Mouse (Mus musculus) MEL (cell line): ENCODE results near the gene Ubox5. TPM values are rescaled to one million over a fixed set of nuclear protein-coding genes. Genes with fewer than 3 reads are reported as not detected.
A peak's percentile ranks its signal among the peaks of the same experiment; 100 is the strongest.

Experiments
- DNase-seq: peaks from one replicate; pipeline ENCODE4 v3.0.0; 2011; ENCODE audit warnings: low read depth, low spot score
- H3K27ac ChIP-seq: 2 replicates; pipeline ENCODE4 v1.5.1; 2012; ENCODE audit warnings: low read depth, mild to moderate bottlenecking, control low read depth, low read length, moderate library complexity; ENCODE audit not compliant: control insufficient read depth
- H3K27me3 ChIP-seq, 2 experiments: fragments of 150-350 bp in 1 of 2; sonication (generic) in 1 of 2; 2 replicates each; pipeline ENCODE4 v1.6.1; 2012; ENCODE audit warnings: low read length in 2 of 2, mild to moderate bottlenecking in 2 of 2, improper control_type of control experiment in 1 of 2, moderate library complexity in 1 of 2; ENCODE audit not compliant: insufficient read depth in 2 of 2, control insufficient read depth in 1 of 2
- H3K36me3 ChIP-seq, 2 experiments: 2 replicates each; pipeline ENCODE4 v1.6.1; 2012 to 2014; ENCODE audit warnings: low read length in 2 of 2, improper control_type of control experiment in 1 of 2, inconsistent platforms in 1 of 2, mild to moderate bottlenecking in 1 of 2; ENCODE audit not compliant: insufficient read depth in 2 of 2, control insufficient read depth in 1 of 2
- H3K4me1 ChIP-seq, 2 experiments: fragments of 150-350 bp in 1 of 2; sonication (generic) in 1 of 2; 2 replicates each; pipeline ENCODE4 v1.6.1; 2012; ENCODE audit warnings: low read length in 2 of 2, improper control_type of control experiment in 1 of 2, mild to moderate bottlenecking in 1 of 2; ENCODE audit not compliant: insufficient read depth in 2 of 2, control insufficient read depth in 1 of 2
- H3K4me3 ChIP-seq, 2 experiments: fragments of 150-350 bp in 1 of 2; sonication (generic) in 1 of 2; 2 replicates each; pipeline ENCODE4 v1.5.1; 2012; ENCODE audit warnings: low read depth in 2 of 2, low read length in 2 of 2, mild to moderate bottlenecking in 2 of 2, moderate library complexity in 2 of 2, control low read depth in 1 of 2, improper control_type of control experiment in 1 of 2; ENCODE audit not compliant: control insufficient read depth in 1 of 2, insufficient read depth in 1 of 2
- H3K79me2 ChIP-seq: 2 replicates; pipeline ENCODE4 v1.6.1; 2012; ENCODE audit warnings: mild to moderate bottlenecking, low read length, moderate library complexity; ENCODE audit not compliant: control insufficient read depth, poor library complexity, insufficient read depth
- H3K9ac ChIP-seq: 2 replicates; pipeline ENCODE4 v1.6.1; 2012; ENCODE audit warnings: low read depth, mild to moderate bottlenecking, control low read depth, low read length, moderate library complexity; ENCODE audit not compliant: control insufficient read depth, poor library complexity, severe bottlenecking
- H3K9me3 ChIP-seq: fragments of 150-350 bp; sonication (generic); replicated peaks from 2 replicates; pipeline ENCODE4 v1.6.1; 2012; ENCODE audit warnings: mild to moderate bottlenecking, low read length, improper control_type of control experiment, moderate library complexity; ENCODE audit not compliant: insufficient read depth
- BHLHE40 ChIP-seq: IDR thresholded peaks from 2 replicates; pipeline ENCODE4 v1.6.1; 2012; ENCODE audit warnings: low read depth, mild to moderate bottlenecking, inconsistent platforms, low read length, improper control_type of control experiment, borderline replicate concordance
- CHD2 ChIP-seq: IDR thresholded peaks from 2 replicates; pipeline ENCODE4 v1.6.1; 2011; ENCODE audit warnings: low read length, improper control_type of control experiment
- CTCF ChIP-seq, 3 experiments: IDR thresholded peaks in 2 of 3; conservative IDR thresholded peaks in 1 of 3; 2 replicates each; pipeline ENCODE4 v1.5.1; 2011 to 2012; ENCODE audit warnings: low read length in 3 of 3, low read depth in 2 of 3, mild to moderate bottlenecking in 2 of 3, improper control_type of control experiment in 1 of 3, inconsistent platforms in 1 of 3, mixed read lengths in 1 of 3, moderate library complexity in 1 of 3; ENCODE audit not compliant: control insufficient read depth in 1 of 3, insufficient read depth in 1 of 3, poor library complexity in 1 of 3, severe bottlenecking in 1 of 3
- E2F4 ChIP-seq: IDR thresholded peaks from 2 replicates; pipeline ENCODE4 v1.6.1; 2011; ENCODE audit warnings: low read depth, low read length, improper control_type of control experiment, borderline replicate concordance
- ELF1 ChIP-seq: IDR thresholded peaks from 2 replicates; pipeline ENCODE4 v1.6.1; 2014; ENCODE audit warnings: low read depth, mild to moderate bottlenecking, inconsistent platforms, low read length, improper control_type of control experiment, moderate library complexity
- EP300 ChIP-seq, 2 experiments: IDR thresholded peaks; 2 replicates each; pipeline ENCODE4 v1.6.1; 2011; ENCODE audit warnings: improper control_type of control experiment in 2 of 2, low read length in 2 of 2, low read depth in 1 of 2, mild to moderate bottlenecking in 1 of 2
- ETS1 ChIP-seq: IDR thresholded peaks from 2 replicates; pipeline ENCODE4 v1.6.1; 2012; ENCODE audit warnings: low read depth, mild to moderate bottlenecking, inconsistent platforms, low read length, improper control_type of control experiment, moderate library complexity
- GABPA ChIP-seq: IDR thresholded peaks from 2 replicates; pipeline ENCODE4 v1.6.1; 2012; ENCODE audit warnings: low read depth, mild to moderate bottlenecking, inconsistent platforms, low read length, improper control_type of control experiment, moderate library complexity
- GATA1 ChIP-seq: IDR thresholded peaks from 2 replicates; pipeline ENCODE4 v1.6.1; 2011; ENCODE audit warnings: low read depth, low read length, improper control_type of control experiment
- JUND ChIP-seq: IDR thresholded peaks from 2 replicates; pipeline ENCODE4 v1.6.1; 2011; ENCODE audit warnings: low read depth, mild to moderate bottlenecking, improper control_type of control experiment, low read length
- MAZ ChIP-seq: IDR thresholded peaks from 2 replicates; pipeline ENCODE4 v1.6.1; 2012; ENCODE audit warnings: low read depth, mild to moderate bottlenecking, inconsistent platforms, low read length, improper control_type of control experiment
- MEF2A ChIP-seq: IDR thresholded peaks from 2 replicates; pipeline ENCODE4 v1.6.1; 2014; ENCODE audit warnings: low read depth, mild to moderate bottlenecking, inconsistent platforms, low read length, improper control_type of control experiment; ENCODE audit not compliant: poor library complexity, insufficient replicate concordance, severe bottlenecking; ENCODE audit errors: extremely low read depth
- MYC ChIP-seq: IDR thresholded peaks from 2 replicates; pipeline ENCODE4 v1.6.1; 2011; ENCODE audit warnings: low read depth, mild to moderate bottlenecking, low read length, improper control_type of control experiment, moderate library complexity
- NELFE ChIP-seq: IDR thresholded peaks from 2 replicates; pipeline ENCODE4 v1.6.1; 2011; ENCODE audit warnings: low read depth, low read length, improper control_type of control experiment
- POLR2AphosphoS5 ChIP-seq: IDR thresholded peaks from 2 replicates; pipeline ENCODE4 v1.6.1; 2012; ENCODE audit warnings: low read depth, borderline replicate concordance, mild to moderate bottlenecking, inconsistent platforms, low read length, moderate library complexity, mixed read lengths
- RAD21 ChIP-seq: IDR thresholded peaks from 2 replicates; pipeline ENCODE4 v1.6.1; 2011; ENCODE audit warnings: mild to moderate bottlenecking, low read depth, low read length, improper control_type of control experiment
- SIN3A ChIP-seq: IDR thresholded peaks from 2 replicates; pipeline ENCODE4 v1.6.1; 2012; ENCODE audit warnings: low read length, improper control_type of control experiment, inconsistent platforms
- SMC3 ChIP-seq: IDR thresholded peaks from 2 replicates; pipeline ENCODE4 v1.6.1; 2011; ENCODE audit warnings: low read depth, low read length, improper control_type of control experiment
- TAL1 ChIP-seq: IDR thresholded peaks from 2 replicates; pipeline ENCODE4 v1.6.1; 2012; ENCODE audit warnings: mild to moderate bottlenecking, inconsistent platforms, low read length, moderate library complexity, mixed read lengths
- TCF12 ChIP-seq: IDR thresholded peaks from 2 replicates; pipeline ENCODE4 v1.6.1; 2014; ENCODE audit warnings: low read depth, mild to moderate bottlenecking, inconsistent platforms, low read length, improper control_type of control experiment, moderate library complexity
- USF1 ChIP-seq: IDR thresholded peaks from 2 replicates; pipeline ENCODE4 v1.6.1; 2014; ENCODE audit warnings: low read depth, mild to moderate bottlenecking, inconsistent platforms, low read length, improper control_type of control experiment, moderate library complexity
- USF2 ChIP-seq, 2 experiments: IDR thresholded peaks; 2 replicates each; pipeline ENCODE4 v1.6.1; 2011 to 2012; ENCODE audit warnings: improper control_type of control experiment in 2 of 2, low read length in 2 of 2, borderline replicate concordance in 1 of 2, inconsistent platforms in 1 of 2, low read depth in 1 of 2, mild to moderate bottlenecking in 1 of 2; ENCODE audit not compliant: insufficient read depth in 1 of 2
- ZC3H11A ChIP-seq: IDR thresholded peaks from 2 replicates; pipeline ENCODE4 v1.6.1; 2012; ENCODE audit warnings: low read depth, mild to moderate bottlenecking, inconsistent platforms, low read length, improper control_type of control experiment
- polyA plus RNA-seq, 2 experiments: library from polyadenylated mRNA; stranded (reverse) in 1 of 2; unstranded in 1 of 2; fragments of >175 nt in 1 of 2; fragments of >200 nt in 1 of 2; gene quantifications; 2 replicates each; pipeline versions ENCODE4 v1.2.1 to v1.2.4; 2012; ENCODE audit warnings: low replicate concordance in 2 of 2, low read depth in 1 of 2; ENCODE audit not compliant: insufficient read length in 2 of 2, insufficient read depth in 1 of 2, missing spikeins in 1 of 2
- total RNA-seq: library from RNA; depleted of rRNA; stranded (reverse); fragments of 300-350 nt; gene quantifications from 2 replicates; pipeline ENCODE4 v1.2.3, GENCODE M21; 2012

Ubox5 gene
- total and polyA plus RNA-seq, 3 experiments: 5.4 to 11.2 TPM; not detected in 1

DNA sequence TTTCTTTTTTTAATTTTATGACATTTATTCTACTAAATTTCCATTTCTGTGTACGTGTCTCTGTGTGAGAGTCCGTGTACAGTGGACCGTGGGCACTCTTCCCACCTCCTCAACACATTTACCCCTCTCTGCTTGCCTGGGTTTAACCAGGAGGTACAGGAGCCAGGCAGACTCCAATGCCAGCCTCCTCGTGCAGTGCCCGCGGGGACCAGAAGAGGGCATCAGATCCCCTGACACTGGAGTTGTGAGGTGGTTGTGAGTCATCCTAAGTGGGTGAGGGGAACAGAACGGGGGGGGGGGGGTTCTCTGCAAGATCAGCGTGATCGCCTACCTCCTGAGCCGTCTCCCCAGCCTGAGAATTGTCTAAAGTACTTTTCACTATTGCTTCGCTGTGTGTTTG, 51.7 kb downstream of the Ubox5 start:
- Histone ChIP-seq H3K9ac (peak overlapping the region; percentile 38), H3K9me3 (no peaks in the 10 kb centered on the region)
- TF ChIP-seq E2F4 (no peak), POLR2AphosphoS5 (no peak), NELFE (no peak; the same call in 1 of the 2 replicates), ELF1 (no peak), CTCF (IDR thresholded peaks at IDR 0.05 in 2 of 3, conservative IDR thresholded peaks at IDR 0.05 in 1 of 3; ENCODE audit: control insufficient read depth in 1 of 3, insufficient read depth in 1 of 3, low read depth in 2 of 3, low read length in 3 of 3, poor library complexity in 1 of 3, severe bottlenecking in 1 of 3) (peak; percentile 76 to 93 (median 79)), SIN3A (peak; percentile 29; the same call in 1 of the 2 replicates), ETS1 (no peak), USF1 (no peak), MYC (0 out of 2 replicates have a peak, but pooled peaks have one; percentile 12), CHD2 (no peak), MAZ (peak; percentile 78; the same call in 1 of the 2 replicates), BHLHE40 (peak; percentile 60; the same call in 1 of the 2 replicates), ZC3H11A (peak; percentile 85), EP300 (IDR thresholded peaks at IDR 0.05; ENCODE audit: low read depth in 1 of 2, low read length in 2 of 2) (no peak), GABPA (no peak), SMC3 (peak; percentile 79), RAD21 (peak; percentile 69), GATA1 (no peak), MEF2A (no peak), JUND (peak; percentile 78; the same call in 1 of the 2 replicates), TAL1 (no peak), USF2 (IDR thresholded peaks at IDR 0.05; ENCODE audit: borderline replicate concordance in 1 of 2, insufficient read depth in 1 of 2, low read depth in 1 of 2, low read length in 2 of 2) (no peak), TCF12 (0 out of 2 replicates have a peak, but pooled peaks have one; percentile 28)
- TF ChIP-seq, all 39 proteins: peak for 10
- no peak overlapping the region for H3K27ac ChIP-seq
- no peaks in the 10 kb centered on the region for H3K79me2 ChIP-seq
- peak overlapping the region; percentile 29 to 40; a peak in 3 of 4 replicates for H3K4me3 ChIP-seq
- no peaks in the 10 kb centered on the region for H3K27me3 ChIP-seq
- peaks cover 0 to 10% of the 10 kb centered on the region in 2 experiments; a peak in 1 of 4 replicates for H3K4me1 ChIP-seq
- peak; percentile 87 for DNase-seq
- H3K36me3 ChIP-seq: 0 out of 4 replicates have a peak, but pooled peaks cover 0 to 2% of the 10 kb centered on the region in 2 experiments
